Mouse (Mus musculus) macrophage (primary cell): ENCODE results near the gene Sdr9c7. TPM values are rescaled to one million over a fixed set of nuclear protein-coding genes. Genes with fewer than 3 reads are reported as not detected.

Experiments used
- H3K27ac ChIP-seq: fragments of 350-480 bp; formaldehyde crosslinking; 2 replicates; pipeline ENCODE4 v1.9.0; 2021
- H3K36me3 ChIP-seq: fragments of 350-480 bp; formaldehyde crosslinking; 2 replicates; pipeline ENCODE4 v1.9.0; 2021; ENCODE audit errors: inconsistent target
- H3K4me3 ChIP-seq: fragments of 350-480 bp; formaldehyde crosslinking; 2 replicates; pipeline ENCODE4 v1.9.0; 2021; ENCODE audit errors: inconsistent target
- H3K79me2 ChIP-seq: fragments of 350-480 bp; formaldehyde crosslinking; 2 replicates; pipeline ENCODE4 v1.9.0; 2021; ENCODE audit errors: inconsistent target
- WGBS: methylation state at CpG from one replicate; pipeline ENCODE4 v1.1.7; 2026; ENCODE audit warnings: inconsistent platforms; ENCODE audit not compliant: missing documents; 5-methylcytosine and 5-hydroxymethylcytosine counted together
- polyA plus RNA-seq: library from polyadenylated mRNA; stranded (reverse); fragments of 250-400 nt; gene quantifications from 3 replicates; pipeline ENCODE4 v1.2.4, GENCODE M21; 2018; ENCODE audit warnings: inconsistent platforms
- total RNA-seq, 78 experiments: library from RNA; depleted of rRNA; stranded (reverse); fragments of 250-400 nt; gene quantifications; 1 replicate in 9 of 78; 2 replicates in 24 of 78; 3 replicates in 43 of 78; 4 replicates in 2 of 78; pipeline ENCODE4 v1.2.4; 2018; ENCODE audit warnings: inconsistent platforms in 56 of 78

Sdr9c7 gene
- not detected for total RNA-seq (2018; cell fraction: chromatin; rRNA removed)
- total RNA-seq (2018; cell fraction: cytosol; rRNA removed), result not detected
- total RNA-seq (2018; cell fraction: nucleus; rRNA removed), result not detected
- not detected in 3 replicates for polyA plus RNA-seq

GRCm38 (mm10) chr10:127898218-127898617 is at the start of gene Sdr9c7:
Gene Sdr9c7, plus strand, starts transcription at chr10:127898518.
- H3K79me2 ChIP-seq, result no peaks in the 10 kb centered on the region
- no peaks in the 10 kb centered on the region for H3K36me3 ChIP-seq
- WGBS, result 80% methylated on average over 2 of the region's 2 CpGs
- no peak within 1 kb of the TSS for H3K4me3 ChIP-seq
- H3K27ac ChIP-seq, result no peak within 1 kb of the TSS

- no peak within 1 kb of the TSS for H3K4me3 ChIP-seq
- WGBS, result 80% methylated on average over 1 of the region's 1 CpGs
These were observed 48.7 kb upstream of the Sdr9c7 start, which contains the start of gene Rdh19 for GRCm38 (mm10) chr10:127849628-127850027. Gene Rdh19, plus strand, starts transcription at chr10:127849928.

GRCm38 (mm10) chr10:127856376-127856775 is 41.9 kb upstream of the Sdr9c7 start:
- H3K4me3 ChIP-seq, result no peak overlapping the region
- no peak overlapping the region for H3K27ac ChIP-seq
- H3K36me3 ChIP-seq, result no peaks in the 10 kb centered on the region
- H3K79me2 ChIP-seq, result no peaks in the 10 kb centered on the region

More at GRCm38 (mm10) chr10:127849628-127850027, 48.7 kb upstream of the Sdr9c7 start, which contains the start of gene Rdh19:
- H3K36me3 ChIP-seq, result no peaks in the 10 kb centered on the region
- no peaks in the 10 kb centered on the region for H3K79me2 ChIP-seq
- H3K27ac ChIP-seq, result no peak within 1 kb of the TSS

- Histone ChIP-seq H3K36me3 (no peaks in the 10 kb centered on the region), H3K27ac (no peak overlapping the region), H3K4me3 (no peak overlapping the region), H3K79me2 (no peaks in the 10 kb centered on the region)
These were observed 33.4 kb upstream of the Sdr9c7 start for GRCm38 (mm10) chr10:127864931-127865330.

- Histone ChIP-seq H3K27ac (no peak within 1 kb of the TSS), H3K4me3 (no peak within 1 kb of the TSS), H3K36me3 (no peaks in the 10 kb centered on the region), H3K79me2 (no peaks in the 10 kb centered on the region)
- 96% methylated on average over 3 of the region's 3 CpGs for WGBS
These were observed 32.1 kb upstream of the Sdr9c7 start, which contains the start of gene Rdh16f2 for GRCm38 (mm10) chr10:127866232-127866631. Gene Rdh16f2, plus strand, starts transcription at chr10:127866474.

- Histone ChIP-seq H3K79me2 (no peaks in the 10 kb centered on the region), H3K4me3 (no peak overlapping the region), H3K27ac (no peak overlapping the region), H3K36me3 (no peaks in the 10 kb centered on the region)
- WGBS, result 74% methylated on average over 4 of the region's 4 CpGs
These were observed 25.8 kb upstream of the Sdr9c7 start for GRCm38 (mm10) chr10:127872484-127872883.

GRCm38 (mm10) chr10:127877681-127878080 is 20.6 kb upstream of the Sdr9c7 start:
- 67% methylated on average over 2 of the region's 2 CpGs for WGBS

GRCm38 (mm10) chr10:127878262-127879057 is 19.9 kb upstream of the Sdr9c7 start:
- Histone ChIP-seq H3K27ac (no peak overlapping the region), H3K79me2 (no peaks in the 10 kb centered on the region), H3K4me3 (no peak overlapping the region), H3K36me3 (no peaks in the 10 kb centered on the region)
- 76% methylated on average over 3 of the region's 3 CpGs for WGBS

More at GRCm38 (mm10) chr10:127877681-127878080, 20.6 kb upstream of the Sdr9c7 start:
- H3K79me2 ChIP-seq, result no peaks in the 10 kb centered on the region
- H3K27ac ChIP-seq, result no peak overlapping the region
- no peak overlapping the region for H3K4me3 ChIP-seq
- H3K36me3 ChIP-seq, result no peaks in the 10 kb centered on the region

- no peak overlapping the region for H3K4me3 ChIP-seq
- H3K27ac ChIP-seq, result no peak overlapping the region
- 95% methylated on average over 3 of the region's 3 CpGs for WGBS
- H3K36me3 ChIP-seq, result no peaks in the 10 kb centered on the region
- H3K79me2 ChIP-seq, result no peaks in the 10 kb centered on the region
These were observed 19.1 kb upstream of the Sdr9c7 start for GRCm38 (mm10) chr10:127879155-127879688.

- no peaks in the 10 kb centered on the region for H3K79me2 ChIP-seq
- 98% methylated on average over 4 of the region's 4 CpGs for WGBS
- H3K4me3 ChIP-seq, result no peak overlapping the region
- no peaks in the 10 kb centered on the region for H3K36me3 ChIP-seq
- no peak overlapping the region for H3K27ac ChIP-seq
These were observed 17.3 kb upstream of the Sdr9c7 start for GRCm38 (mm10) chr10:127881041-127881440.

- Histone ChIP-seq H3K79me2 (no peaks in the 10 kb centered on the region), H3K36me3 (no peaks in the 10 kb centered on the region), H3K4me3 (no peak overlapping the region), H3K27ac (no peak overlapping the region)
- 63% methylated on average over 1 of the region's 1 CpGs for WGBS
These were observed 11.8 kb upstream of the Sdr9c7 start for GRCm38 (mm10) chr10:127886551-127886950.

- H3K27ac ChIP-seq, result no peak overlapping the region
- WGBS, result 87% methylated on average over 4 of the region's 4 CpGs
These were observed 11.3 kb upstream of the Sdr9c7 start for GRCm38 (mm10) chr10:127886971-127887370.

GRCm38 (mm10) chr10:127888605-127889004 is 9.7 kb upstream of the Sdr9c7 start, which contains the start of gene Rdh7:
Gene Rdh7, minus strand, starts transcription at chr10:127888817.
- no peak within 1 kb of the TSS for H3K27ac ChIP-seq
- no peak within 1 kb of the TSS for H3K4me3 ChIP-seq
- no peaks in the 10 kb centered on the region for H3K36me3 ChIP-seq
- H3K79me2 ChIP-seq, result no peaks in the 10 kb centered on the region

More at GRCm38 (mm10) chr10:127886971-127887370, 11.3 kb upstream of the Sdr9c7 start:
- Histone ChIP-seq H3K4me3 (no peak overlapping the region), H3K79me2 (no peaks in the 10 kb centered on the region), H3K36me3 (no peaks in the 10 kb centered on the region)

GRCm38 (mm10) chr10:127891481-127891880 is 6.8 kb upstream of the Sdr9c7 start:
- Histone ChIP-seq H3K79me2 (no peaks in the 10 kb centered on the region), H3K4me3 (no peak overlapping the region), H3K36me3 (no peaks in the 10 kb centered on the region), H3K27ac (no peak overlapping the region)
- WGBS, result 90% methylated on average over 1 of the region's 1 CpGs
